Mouse (Mus musculus): Measurements from ENCODE around the gene Tmem143. TPM values are rescaled to one million over a fixed set of nuclear protein-coding genes. Genes with fewer than 3 reads are reported as not detected.

Gene Tmem143
- 3.1 and 3.2 TPM in 2 replicates for polyA plus RNA-seq (2015; fragmentation: Nextera tagmentation; extraction: Ambion mirVana)

DNA sequence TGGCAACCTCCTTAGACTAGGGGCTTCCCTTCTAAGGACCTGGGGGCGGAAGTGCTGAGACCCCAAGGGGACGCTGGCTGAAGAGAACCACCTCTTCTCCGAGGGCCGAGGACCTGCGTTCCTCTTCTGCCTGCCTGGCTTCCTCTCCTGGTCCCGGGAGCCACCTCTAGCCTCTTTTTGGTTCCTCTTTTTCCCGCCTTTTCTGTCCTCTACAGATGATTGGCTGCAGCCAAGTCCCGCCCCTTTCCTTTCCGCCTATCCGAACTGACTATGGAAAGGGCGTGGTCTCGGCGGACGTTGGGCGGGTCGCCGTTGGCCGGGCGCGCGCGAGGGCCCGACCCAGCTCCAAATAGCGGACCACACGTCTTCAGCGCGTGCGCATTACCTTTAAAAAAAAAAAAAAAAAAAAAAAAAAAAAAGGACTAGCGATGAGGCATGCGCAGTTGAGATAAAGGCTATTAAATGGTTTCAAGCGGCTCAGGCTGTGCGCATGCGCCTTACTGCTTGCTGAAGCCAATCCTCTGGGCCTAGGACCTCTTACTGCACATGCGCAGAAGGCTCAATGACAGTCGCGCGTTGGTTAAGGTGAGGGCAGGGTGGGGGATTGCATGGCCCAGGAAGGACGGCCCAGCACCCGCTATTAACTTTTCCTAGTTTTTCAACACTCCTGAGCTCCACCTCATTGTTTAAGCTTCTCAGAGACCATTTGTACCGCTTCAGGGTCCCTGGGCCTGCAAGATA, at the start of gene Tmem143, which contains the start of gene Syngr4:
Gene Tmem143, plus strand, starts transcription at position 425 of the 741 bp plus-strand sequence.
Gene Syngr4, minus strand, starts transcription at position 198 of the 741 bp plus-strand sequence.
- H3K4me1 ChIP-seq (replicated peaks; ENCODE audit: control insufficient read depth, insufficient read depth), result no peaks in the 10 kb centered on the region; the same call in 1 of the 2 replicates
- WGBS, result under 1% methylated on average over 39 of the region's 40 CpGs
- peak; percentile 96 for DNase-seq (ENCODE audit: low spot score)
- no peaks in the 10 kb centered on the region for H3K27me3 ChIP-seq (ENCODE audit: control insufficient read depth, insufficient read depth, low read length)
- peak; percentile 92 for ATAC-seq (ENCODE audit: low FRiP score, low TSS enrichment)
- peak within 1 kb of the TSS; percentile 50 for H3K4me3 ChIP-seq (ENCODE audit: low read depth, low read length)
- peak within 1 kb of the TSS; percentile 83 for H3K27ac ChIP-seq (replicated peaks)
- no peaks in the 10 kb centered on the region for H3K36me3 ChIP-seq (ENCODE audit: control insufficient read depth, insufficient read depth, low read length)
- H3K4me2 ChIP-seq (replicated peaks; ENCODE audit: low read depth), result peak within 1 kb of the TSS; percentile 90
- H3K9me3 ChIP-seq (ENCODE audit: control insufficient read depth, low read length), result no peaks in the 10 kb centered on the region
- H3K9ac ChIP-seq (ENCODE audit: low read length), result peak within 1 kb of the TSS; percentile 73
- TF ChIP-seq EP300 (optimal IDR thresholded peaks at IDR 0.05), result no peak
- no peak for TF ChIP-seq CTCF (IDR thresholded peaks at IDR 0.05; ENCODE audit: low read depth)

DNA sequence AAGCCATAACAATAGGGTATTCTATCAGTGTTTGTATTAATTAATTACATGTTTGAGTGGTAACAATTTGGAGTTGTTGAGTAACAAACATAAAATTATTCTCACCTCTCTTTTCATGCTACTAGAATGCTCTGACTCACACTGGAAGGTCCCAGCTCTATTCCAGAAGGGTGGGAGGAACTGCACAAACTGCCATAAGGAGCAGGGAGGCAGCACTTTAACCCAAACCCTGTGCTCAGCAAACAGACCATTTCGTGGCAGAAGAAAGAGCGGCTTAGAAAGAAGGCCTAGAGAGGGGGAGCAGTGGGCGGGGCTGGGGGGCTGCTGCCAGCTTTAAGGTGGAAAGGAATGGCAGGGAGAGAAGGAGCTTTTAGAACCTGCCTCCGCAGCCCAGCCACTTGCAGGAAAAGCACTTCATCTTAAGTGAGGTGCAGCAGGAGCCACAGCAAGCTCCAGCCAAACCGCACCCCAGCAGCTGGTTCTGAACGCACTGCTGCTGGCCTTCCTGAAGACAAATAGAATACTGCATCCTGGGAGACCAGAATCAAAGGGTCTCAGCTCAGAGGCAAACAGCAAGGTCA, 48.2 kb upstream of the Tmem143 start:
- no peaks in the 10 kb centered on the region for H3K4me1 ChIP-seq (replicated peaks; ENCODE audit: control insufficient read depth, insufficient read depth)
- no peak overlapping the region for H3K4me2 ChIP-seq (replicated peaks; ENCODE audit: low read depth)
- H3K4me3 ChIP-seq (ENCODE audit: low read depth, low read length), result no peak overlapping the region
- TF ChIP-seq EP300 (optimal IDR thresholded peaks at IDR 0.05) (no peak), CTCF (IDR thresholded peaks at IDR 0.05; ENCODE audit: low read depth) (no peak)
- DNase-seq (ENCODE audit: low spot score) (no peak), ATAC-seq (ENCODE audit: low FRiP score, low TSS enrichment) (no peak)
- 13% methylated on average over 6 of the region's 6 CpGs for WGBS
- H3K36me3 ChIP-seq (ENCODE audit: control insufficient read depth, insufficient read depth, low read length), result no peaks in the 10 kb centered on the region
- no peak overlapping the region for H3K9ac ChIP-seq (ENCODE audit: low read length)
- H3K9me3 ChIP-seq (ENCODE audit: control insufficient read depth, low read length), result no peaks in the 10 kb centered on the region
- no peak overlapping the region for H3K27ac ChIP-seq (replicated peaks)
- H3K27me3 ChIP-seq (ENCODE audit: control insufficient read depth, insufficient read depth, low read length), result no peaks in the 10 kb centered on the region

DNA sequence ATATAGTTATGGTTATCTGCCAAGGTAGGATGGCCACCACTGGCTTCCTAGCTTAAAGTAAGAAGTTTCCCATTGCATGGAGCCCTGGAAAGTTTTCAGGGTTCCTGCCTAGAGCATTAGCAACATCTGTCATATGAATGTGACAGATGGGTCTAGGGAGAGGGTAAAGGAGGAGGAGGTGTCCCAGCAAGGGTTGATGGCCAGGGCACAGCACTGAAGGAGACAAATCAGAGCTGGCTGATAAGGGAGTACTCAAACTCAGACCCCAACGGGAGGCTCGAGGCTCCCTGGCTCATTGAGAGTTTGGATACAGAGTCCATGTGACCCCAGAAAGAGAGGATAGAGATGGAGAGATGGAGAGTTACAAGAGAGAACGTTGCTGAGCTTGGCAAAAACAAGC, 46.1 kb upstream of the Tmem143 start:
- DNase-seq (ENCODE audit: low spot score) (no peak), ATAC-seq (ENCODE audit: low FRiP score, low TSS enrichment) (no peak)
- H3K36me3 ChIP-seq (ENCODE audit: control insufficient read depth, insufficient read depth, low read length), result no peaks in the 10 kb centered on the region
- no peaks in the 10 kb centered on the region for H3K27me3 ChIP-seq (ENCODE audit: control insufficient read depth, insufficient read depth, low read length)
- no peak overlapping the region for H3K9ac ChIP-seq (ENCODE audit: low read length)
- H3K4me2 ChIP-seq (replicated peaks; ENCODE audit: low read depth), result no peak overlapping the region
- no peak for TF ChIP-seq CTCF (IDR thresholded peaks at IDR 0.05; ENCODE audit: low read depth)
- no peaks in the 10 kb centered on the region for H3K9me3 ChIP-seq (ENCODE audit: control insufficient read depth, low read length)
- WGBS, result 76% methylated on average over 3 of the region's 3 CpGs
- no peak overlapping the region for H3K4me3 ChIP-seq (ENCODE audit: low read depth, low read length)
- no peak overlapping the region for H3K27ac ChIP-seq (replicated peaks)
- H3K4me1 ChIP-seq (replicated peaks; ENCODE audit: control insufficient read depth, insufficient read depth), result no peaks in the 10 kb centered on the region

DNA sequence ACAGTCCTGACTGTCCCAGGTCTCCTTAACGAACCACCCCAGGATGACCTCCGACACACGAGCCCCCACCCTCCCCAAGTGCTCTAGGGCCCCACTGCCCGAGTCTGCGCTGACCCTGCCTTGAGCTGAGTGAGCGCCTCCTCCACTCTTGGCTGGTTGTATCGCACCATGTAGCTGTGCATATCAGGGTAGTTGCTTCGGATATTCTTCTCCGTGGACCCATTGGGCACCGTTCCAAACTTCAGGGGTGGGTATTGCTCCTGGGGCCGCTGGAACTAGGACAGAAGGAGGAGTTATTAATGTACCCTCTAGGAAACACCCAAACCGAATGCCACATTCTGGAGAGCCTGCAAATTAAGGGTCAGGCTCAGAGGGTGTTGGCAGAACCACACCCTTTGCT, 43.7 kb upstream of the Tmem143 start:
- WGBS, result 80% methylated on average over 12 of the region's 12 CpGs
- TF ChIP-seq EP300 (optimal IDR thresholded peaks at IDR 0.05), result no peak
- no peak for ATAC-seq (ENCODE audit: low FRiP score, low TSS enrichment)

DNA sequence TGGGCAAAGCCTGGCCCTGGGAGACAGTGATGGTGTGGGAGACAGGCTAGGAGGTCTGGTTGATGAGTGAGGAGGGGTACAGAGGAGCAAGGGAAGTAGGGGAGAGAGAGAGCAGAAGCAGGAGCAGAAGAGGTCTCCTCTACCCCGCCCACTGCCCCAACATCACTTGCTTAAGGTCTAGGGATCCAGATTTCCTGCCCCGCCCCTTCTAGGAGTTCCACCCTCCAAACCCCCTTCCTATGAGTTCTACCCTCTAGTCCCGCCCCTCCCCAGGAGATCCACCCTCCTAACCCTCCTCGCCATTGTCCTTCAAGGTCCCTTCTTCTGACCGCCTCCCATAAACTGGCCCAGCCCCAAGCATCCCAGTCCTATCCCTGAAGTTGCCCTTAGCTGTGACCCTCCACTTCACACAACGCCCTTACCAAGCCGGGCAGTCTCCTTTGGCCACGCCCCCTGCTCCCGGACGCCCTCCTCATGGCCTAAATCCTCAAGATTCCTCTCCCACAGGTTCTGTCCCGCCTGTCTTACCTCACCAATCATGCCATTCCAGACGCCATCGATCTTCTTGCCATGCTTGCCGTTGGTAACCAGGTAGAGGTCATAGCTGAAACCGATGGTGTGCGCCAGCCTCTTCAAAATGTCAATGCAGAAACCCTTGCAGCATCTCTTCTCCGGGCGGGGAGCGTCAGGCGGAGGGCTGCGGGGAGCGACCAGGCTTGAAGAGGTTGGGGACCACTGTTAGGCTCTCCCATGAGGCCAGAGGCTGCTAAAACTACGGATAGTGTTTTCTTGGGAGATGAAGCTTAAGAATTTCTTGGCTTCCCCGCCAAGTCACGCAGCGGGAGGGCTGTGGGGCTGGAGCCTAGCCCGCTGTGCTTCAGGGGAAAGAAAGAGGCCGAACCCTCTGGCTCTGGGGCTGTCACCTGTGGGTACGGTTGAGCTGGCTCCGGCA, 39.5 kb upstream of the Tmem143 start:
- H3K4me1 ChIP-seq (replicated peaks; ENCODE audit: control insufficient read depth, insufficient read depth), result peaks cover 3% of the 10 kb centered on the region; the same call in 1 of the 2 replicates
- ATAC-seq (ENCODE audit: low FRiP score, low TSS enrichment) (0 out of 2 replicates have a peak, but pooled peaks have one; percentile 16), DNase-seq (ENCODE audit: low spot score) (peak; percentile 31)
- H3K4me2 ChIP-seq (replicated peaks; ENCODE audit: low read depth), result peak overlapping the region; percentile 59
- peak overlapping the region; percentile 35 for H3K9ac ChIP-seq (ENCODE audit: low read length)
- no peaks in the 10 kb centered on the region for H3K9me3 ChIP-seq (ENCODE audit: control insufficient read depth, low read length)
- no peak overlapping the region for H3K27ac ChIP-seq (replicated peaks)
- H3K36me3 ChIP-seq (ENCODE audit: control insufficient read depth, insufficient read depth, low read length), result no peaks in the 10 kb centered on the region
- H3K27me3 ChIP-seq (ENCODE audit: control insufficient read depth, insufficient read depth, low read length), result no peaks in the 10 kb centered on the region
- TF ChIP-seq EP300 (optimal IDR thresholded peaks at IDR 0.05) (no peak), CTCF (IDR thresholded peaks at IDR 0.05; ENCODE audit: low read depth) (no peak)
- 8% methylated on average over 29 of the region's 30 CpGs for WGBS
- peak overlapping the region; percentile 28 for H3K4me3 ChIP-seq (ENCODE audit: low read depth, low read length)

More for the DNA sequence above, 43.7 kb upstream of the Tmem143 start:
- no peaks in the 10 kb centered on the region for H3K9me3 ChIP-seq (ENCODE audit: control insufficient read depth, low read length)
- H3K4me2 ChIP-seq (replicated peaks; ENCODE audit: low read depth), result no peak overlapping the region
- peaks cover 3% of the 10 kb centered on the region; the same call in 1 of the 2 replicates for H3K4me1 ChIP-seq (replicated peaks; ENCODE audit: control insufficient read depth, insufficient read depth)
- no peak for DNase-seq (ENCODE audit: low spot score)
- no peaks in the 10 kb centered on the region for H3K27me3 ChIP-seq (ENCODE audit: control insufficient read depth, insufficient read depth, low read length)
- H3K4me3 ChIP-seq (ENCODE audit: low read depth, low read length), result no peak overlapping the region
- no peak overlapping the region for H3K9ac ChIP-seq (ENCODE audit: low read length)
- no peak overlapping the region for H3K27ac ChIP-seq (replicated peaks)
- no peaks in the 10 kb centered on the region for H3K36me3 ChIP-seq (ENCODE audit: control insufficient read depth, insufficient read depth, low read length)

Measured in stomach, postnatal 0 days (tissue).